Mouse (Mus musculus) heart, adult 2 months (tissue): ENCODE data around the gene Rundc1. TPM values are rescaled to one million over a fixed set of nuclear protein-coding genes. Genes with fewer than 3 reads are reported as not detected.
"Not testable (repeated sequence)": the region's sequence is repeated elsewhere in the genome, so short reads cannot be mapped to it uniquely, and the experiment has no call there.

Source experiments
- DNase-seq, 2 experiments: peaks; one replicate each; pipeline ENCODE4 v3.0.0; 2021
- H3K27ac ChIP-seq: fragments of 200-600 bp; 2 replicates; pipeline ENCODE4 v1.8.1; 2022
- H3K27me3 ChIP-seq: fragments of 200-500 bp; 2 replicates; pipeline ENCODE4 v1.6.1; 2012; ENCODE audit warnings: mild to moderate bottlenecking, low read length, inconsistent platforms, mixed read lengths; ENCODE audit not compliant: control insufficient read depth, insufficient read depth
- H3K36me3 ChIP-seq: fragments of 200-500 bp; 2 replicates; pipeline ENCODE4 v1.6.1; 2012; ENCODE audit warnings: low read length, inconsistent platforms; ENCODE audit not compliant: control insufficient read depth, insufficient read depth
- H3K4me1 ChIP-seq: fragments of 200-500 bp; 2 replicates; pipeline ENCODE4 v1.6.1; 2011; ENCODE audit warnings: low read length; ENCODE audit not compliant: control insufficient read depth, insufficient read depth
- H3K4me3 ChIP-seq: fragments of 200-600 bp; 2 replicates; pipeline ENCODE4 v1.8.1; 2022
- H3K79me2 ChIP-seq: fragments of 200-500 bp; replicated peaks from 2 replicates; pipeline ENCODE4 v1.6.1; 2012; ENCODE audit warnings: mild to moderate bottlenecking, inconsistent platforms, low read length, moderate library complexity, mixed read lengths; ENCODE audit not compliant: control insufficient read depth, insufficient read depth
- H3K9ac ChIP-seq: fragments of 200-500 bp; 2 replicates; pipeline ENCODE4 v1.6.1; 2012; ENCODE audit warnings: low read depth, mild to moderate bottlenecking, control low read depth, inconsistent platforms, low read length, mixed read lengths
- CTCF ChIP-seq: fragments of 200-600 bp; IDR thresholded peaks from 2 replicates; pipeline ENCODE4 v1.8.1; 2022; ENCODE audit warnings: antibody characterized with exemption, mild to moderate bottlenecking, moderate library complexity
- EP300 ChIP-seq: fragments of 200-500 bp; IDR thresholded peaks from 2 replicates; pipeline ENCODE4 v1.6.1; 2011; ENCODE audit warnings: low read depth, low read length, control low read depth; ENCODE audit not compliant: insufficient read depth
- POLR2A ChIP-seq: fragments of 200-500 bp; IDR thresholded peaks from 2 replicates; pipeline ENCODE4 v1.6.1; 2011; ENCODE audit warnings: mild to moderate bottlenecking, low read depth, low read length, control low read depth; ENCODE audit not compliant: insufficient read depth
- WGBS: fragments of 180-500 bp; shearing (Covaris S2); methylation state at CpG from one replicate; pipeline ENCODE4 v1.1.7; 2018; 5-methylcytosine and 5-hydroxymethylcytosine counted together
- intact Hi-C: fragments of 180-260 bp; cut with DNase I; formaldehyde crosslinking; loops from one replicate; pipeline ENCODE4 v1.15.1; 2025
- polyA plus RNA-seq: library from polyadenylated mRNA; depleted of rRNA; stranded (reverse); fragments of >200 nt; gene quantifications from 2 replicates; pipeline ENCODE4 v1.2.3, GENCODE M21; 2012
- total RNA-seq, 2 experiments: library from RNA; stranded (reverse); gene quantifications; 2 replicates each; pipeline ENCODE4 v1.2.3; 2021

Rundc1 gene
- total and polyA plus RNA-seq, 3 experiments, result 10.1 to 12.1 (median 12.0) TPM

DNA sequence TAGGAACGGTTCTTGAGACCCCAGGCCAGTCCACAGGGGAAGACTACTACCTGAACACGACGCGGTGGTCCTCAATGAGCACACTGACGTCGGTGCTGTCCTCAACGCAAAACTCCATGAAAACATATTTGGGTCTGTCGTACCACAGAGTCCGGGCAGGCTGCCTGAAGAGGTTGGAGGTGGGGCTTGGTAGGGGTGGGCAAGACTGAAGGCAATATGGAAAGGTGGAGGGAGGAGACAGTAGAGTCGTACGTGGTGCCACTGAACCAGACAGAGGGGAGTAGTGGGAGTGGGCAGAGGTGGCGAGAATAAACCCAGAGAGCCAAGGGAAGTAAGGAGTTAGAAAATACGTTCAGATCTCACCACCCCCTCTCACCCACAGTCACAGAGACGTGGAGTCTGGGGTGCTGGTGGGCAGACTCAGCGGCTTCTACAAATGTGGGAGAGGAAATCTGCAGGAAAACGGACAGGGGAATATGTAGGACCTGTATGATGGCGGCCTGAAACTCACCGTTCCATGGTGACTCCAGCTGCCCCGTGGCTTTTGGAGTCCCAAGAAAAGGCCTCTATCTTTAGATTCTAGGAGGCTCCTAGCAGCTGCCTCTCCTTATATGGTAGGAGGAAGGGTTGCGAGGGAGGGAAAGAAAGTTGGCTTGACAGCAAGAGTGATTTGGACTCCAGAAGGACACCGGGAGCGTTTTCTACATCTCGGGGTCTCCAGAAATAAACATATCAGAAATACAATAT, 607 bp upstream of the Rundc1 start, which contains the start of gene Gm27029:
Gene Gm27029, minus strand, starts transcription at position 692 of the 747 bp plus-strand sequence.
- Histone ChIP-seq H3K9ac (peak within 1 kb of the TSS; percentile 91), H3K79me2 (0 out of 2 replicates have a peak, but pooled peaks cover 1% of the 10 kb centered on the region), H3K36me3 (peaks cover 4% of the 10 kb centered on the region; the same call in 1 of the 2 replicates), H3K27me3 (no peaks in the 10 kb centered on the region), H3K4me3 (peak within 1 kb of the TSS; percentile 95), H3K27ac (peak within 1 kb of the TSS; percentile 91), H3K4me1 (peaks cover 8% of the 10 kb centered on the region)
- DNase-seq, result peak; percentile 32 to 56
- no peak for TF ChIP-seq CTCF
- TF ChIP-seq POLR2A, result peak; percentile 60; the same call in 1 of the 2 replicates
- TF ChIP-seq EP300, result peak; percentile 48; the same call in 1 of the 2 replicates
- intact Hi-C loops, result no loop called here
- WGBS, result 1% methylated on average over 23 of the region's 23 CpGs

DNA sequence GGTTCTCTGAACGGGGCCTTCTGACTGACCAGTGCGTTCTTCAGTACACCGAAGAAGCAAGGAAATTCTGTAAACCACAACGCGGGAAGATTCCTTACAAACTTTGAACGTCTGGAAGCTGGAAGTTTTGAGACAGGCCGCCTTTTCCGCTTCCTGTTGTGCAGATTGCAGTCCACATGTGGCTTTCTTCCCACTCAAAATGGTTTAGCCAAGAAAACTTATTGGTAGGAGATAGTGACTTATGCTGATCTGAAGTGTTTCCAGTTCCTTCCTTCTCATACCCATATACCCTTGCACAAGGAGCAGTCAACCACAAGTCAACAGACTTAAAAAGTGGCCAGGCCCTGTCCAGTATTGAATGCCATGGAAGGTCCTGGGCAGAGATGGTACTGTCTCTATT, 1.3 kb downstream of the Rundc1 start:
- peak overlapping the region; percentile 95 for H3K4me3 ChIP-seq
- no peak overlapping the region for H3K9ac ChIP-seq
- no peak overlapping the region for H3K27ac ChIP-seq
- intact Hi-C loops, result loop anchor here (2.0 kb wide), 1 partner anchor 15 kb away; no protein-coding TSS in a partner anchor
- H3K4me1 ChIP-seq, result peaks cover 8% of the 10 kb centered on the region
- TF ChIP-seq EP300 (no peak), POLR2A (no peak), CTCF (no peak)
- H3K36me3 ChIP-seq, result peaks cover 4% of the 10 kb centered on the region; the same call in 1 of the 2 replicates
- no peaks in the 10 kb centered on the region for H3K27me3 ChIP-seq
- WGBS, result 21% methylated on average over 8 of the region's 8 CpGs
- DNase-seq, result no peak
- 0 out of 2 replicates have a peak, but pooled peaks cover 1% of the 10 kb centered on the region for H3K79me2 ChIP-seq

- Histone ChIP-seq H3K27ac (no peak overlapping the region), H3K36me3 (peaks cover 2% of the 10 kb centered on the region), H3K4me1 (peaks cover under 1% of the 10 kb centered on the region; the same call in 1 of the 2 replicates), H3K4me3 (no peak overlapping the region), H3K9ac (no peak overlapping the region), H3K79me2 (no peaks in the 10 kb centered on the region), H3K27me3 (no peaks in the 10 kb centered on the region)
- WGBS, result 89% methylated on average over 9 of the region's 9 CpGs
- intact Hi-C loops, result no loop called here
- no peak for DNase-seq
- TF ChIP-seq EP300 (no peak), CTCF (no peak), POLR2A (no peak)
Measured at GRCm38 (mm10) chr11:101431327-101431726, 6.4 kb downstream of the Rundc1 start.

DNA sequence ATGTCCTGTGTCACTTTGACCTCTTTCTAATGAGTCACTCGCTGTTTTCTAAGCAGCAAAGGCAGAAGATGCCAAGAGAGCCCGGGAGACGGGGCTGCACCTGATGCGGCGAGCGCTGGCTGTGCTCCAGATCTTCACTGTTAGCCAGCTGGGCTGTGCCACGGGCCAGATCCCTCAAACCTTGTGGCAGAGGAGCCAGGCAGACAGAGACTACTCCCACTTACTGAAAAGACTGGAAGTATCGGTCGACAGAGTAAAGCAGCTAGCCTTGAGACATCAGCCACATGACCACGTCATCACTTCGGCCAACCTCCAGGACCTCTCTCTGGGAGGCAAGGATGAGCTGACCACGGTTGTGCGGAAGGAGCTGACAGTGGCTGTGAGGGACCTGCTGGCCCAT, 8.5 kb downstream of the Rundc1 start:
- no peaks in the 10 kb centered on the region for H3K79me2 ChIP-seq
- 78% methylated on average over 13 of the region's 13 CpGs for WGBS
- H3K36me3 ChIP-seq, result no peaks in the 10 kb centered on the region; the same call in 1 of the 2 replicates
- intact Hi-C loops, result no loop called here
- DNase-seq, result no peak
- H3K4me3 ChIP-seq, result no peak overlapping the region
- H3K27ac ChIP-seq, result no peak overlapping the region
- TF ChIP-seq EP300, result no peak
- no peak for TF ChIP-seq POLR2A
- TF ChIP-seq CTCF, result no peak
- H3K27me3 ChIP-seq, result no peaks in the 10 kb centered on the region
- H3K4me1 ChIP-seq, result no peaks in the 10 kb centered on the region
- no peak overlapping the region for H3K9ac ChIP-seq

- Histone ChIP-seq H3K27ac (no peak overlapping the region), H3K4me1 (no peaks in the 10 kb centered on the region)
Measured at GRCm38 (mm10) chr11:101435831-101436230, 10.9 kb downstream of the Rundc1 start.

DNA sequence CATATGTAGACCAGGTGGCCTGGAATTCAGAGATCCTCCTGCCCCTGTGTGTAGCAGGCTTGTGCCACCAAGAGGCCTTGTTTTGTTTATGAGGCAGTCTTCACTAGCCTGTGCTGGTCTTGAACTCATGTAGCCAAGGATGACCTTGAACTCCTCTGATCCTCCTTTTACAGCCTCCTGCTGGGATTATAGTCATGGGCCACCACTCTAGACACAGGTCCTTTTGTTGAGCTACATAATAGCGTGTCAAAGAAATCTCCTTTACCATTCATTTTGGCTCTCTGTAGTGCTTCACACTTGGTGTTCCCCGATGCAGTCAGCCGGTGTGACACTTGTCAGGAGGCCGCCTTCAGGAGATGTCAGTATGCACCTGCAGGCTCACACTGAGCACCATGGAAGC, 12.0 kb downstream of the Rundc1 start:
- DNase-seq, result no peak
- 84% methylated on average over 4 of the region's 4 CpGs for WGBS
- Histone ChIP-seq H3K4me3 (no peak overlapping the region), H3K79me2 (no peaks in the 10 kb centered on the region), H3K4me1 (no peaks in the 10 kb centered on the region), H3K27me3 (no peaks in the 10 kb centered on the region), H3K27ac (no peak overlapping the region), H3K36me3 (no peaks in the 10 kb centered on the region; the same call in 1 of the 2 replicates), H3K9ac (no peak overlapping the region)
- intact Hi-C loops, result no loop called here
- TF ChIP-seq POLR2A (no peak), EP300 (no peak), CTCF (no peak)

More at GRCm38 (mm10) chr11:101435831-101436230, 10.9 kb downstream of the Rundc1 start:
- Histone ChIP-seq H3K79me2 (no peaks in the 10 kb centered on the region), H3K27me3 (no peaks in the 10 kb centered on the region), H3K4me3 (no peak overlapping the region), H3K9ac (no peak overlapping the region), H3K36me3 (no peaks in the 10 kb centered on the region; the same call in 1 of the 2 replicates)
- TF ChIP-seq POLR2A (no peak), EP300 (no peak), CTCF (no peak)
- DNase-seq, result no peak
- 68% methylated on average over 4 of the region's 4 CpGs for WGBS
- intact Hi-C loops, result no loop called here

DNA sequence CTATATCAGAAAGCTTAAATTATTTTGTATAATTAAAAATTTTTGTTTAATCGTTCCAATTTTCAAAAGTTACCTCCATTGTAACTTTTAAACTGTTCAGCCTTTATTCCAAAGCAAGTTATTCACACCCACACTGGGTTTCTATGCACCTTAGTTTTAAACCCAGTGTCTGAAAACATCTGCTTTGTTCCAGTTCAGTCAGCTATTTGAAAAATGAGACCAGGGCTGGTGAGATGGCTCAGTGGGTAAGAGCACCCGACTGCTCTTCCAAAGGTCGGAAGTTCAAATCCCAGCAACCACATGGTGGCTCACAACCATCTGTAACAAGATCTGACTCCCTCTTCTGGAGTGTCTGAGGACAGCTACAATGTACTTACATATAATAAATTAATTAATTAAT, 13.1 kb downstream of the Rundc1 start:
- DNase-seq, H3K9ac ChIP-seq, H3K4me1 ChIP-seq, H3K36me3 ChIP-seq, H3K27ac ChIP-seq, H3K79me2 ChIP-seq, H3K27me3 ChIP-seq, H3K4me3 ChIP-seq, intact Hi-C loops: not testable (repeated sequence)
- WGBS, result 43% methylated on average over 3 of the region's 3 CpGs

- H3K4me3 ChIP-seq, H3K27ac ChIP-seq, H3K9ac ChIP-seq, H3K4me1 ChIP-seq, DNase-seq, H3K79me2 ChIP-seq, H3K27me3 ChIP-seq: not testable (repeated sequence)
- 44% methylated on average over 15 of the region's 15 CpGs for WGBS
- intact Hi-C loops, result loop anchor here (2.0 to 5.0 kb wide), 2 partner anchors 15 to 354 kb away; partner anchors contain the start of gene Mlx
- peaks cover 18% of the 10 kb centered on the region for H3K36me3 ChIP-seq
Measured at GRCm38 (mm10) chr11:101441450-101442126, 16.7 kb downstream of the Rundc1 start.
